Mouse (Mus musculus) layer of hippocampus, adult 11-12 months (tissue): ENCODE measurements around the gene Kctd12.
A peak's percentile ranks its signal among the peaks of the same experiment; 100 is the strongest.

Source experiments
- DNase-seq: peaks from one replicate; pipeline ENCODE4 v3.0.0; 2022; ENCODE audit warnings: low spot score

Gene Kctd12

DNA sequence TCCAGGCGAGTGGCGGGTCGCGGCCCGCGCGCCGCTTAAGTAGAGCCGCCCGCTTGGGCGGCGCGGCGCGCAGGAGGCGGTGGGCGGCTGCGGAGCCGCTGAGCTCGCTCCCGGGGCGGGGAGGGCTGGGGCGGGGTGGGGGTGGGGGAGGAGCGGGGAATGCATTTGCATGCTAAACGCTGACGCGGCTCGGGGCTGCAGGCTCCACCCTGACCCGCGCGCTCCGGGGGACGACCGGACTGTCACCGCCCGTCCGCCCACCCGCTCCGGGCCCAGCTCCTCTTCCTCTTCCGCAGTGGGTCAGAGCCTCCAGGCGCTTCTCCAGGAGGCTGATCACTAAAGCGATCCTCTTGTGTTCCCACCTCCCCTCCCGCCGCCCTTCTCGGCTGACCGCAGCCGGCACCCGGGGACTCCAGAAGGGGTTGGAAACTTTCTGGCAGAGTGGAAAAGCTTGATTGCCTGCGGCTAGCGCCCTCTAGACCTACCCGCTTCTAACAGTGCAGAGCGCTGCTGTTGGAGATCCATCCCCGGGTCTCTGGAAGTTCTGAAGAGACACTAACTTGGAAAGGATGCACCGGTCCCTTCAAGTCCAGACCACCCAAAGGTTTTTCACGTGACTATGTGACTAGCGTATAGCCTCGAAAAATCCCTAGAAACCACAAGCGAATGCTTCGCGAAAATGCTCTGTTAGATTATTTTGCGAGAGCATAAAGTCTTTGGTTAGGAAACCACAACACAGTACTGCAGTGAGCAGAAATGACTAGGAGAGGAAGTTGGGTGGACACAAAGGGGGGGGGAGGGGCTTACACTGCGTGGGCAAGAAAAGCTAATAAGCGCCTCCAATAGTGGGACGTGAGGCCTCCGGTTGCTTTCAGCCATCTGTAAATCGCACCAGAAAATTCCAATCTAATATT lies at the start of gene Kctd12:
TSS of gene Kctd12 (minus strand) at position 11 of the 914 bp plus-strand sequence.
- DNase-seq: peak; percentile 77

DNA sequence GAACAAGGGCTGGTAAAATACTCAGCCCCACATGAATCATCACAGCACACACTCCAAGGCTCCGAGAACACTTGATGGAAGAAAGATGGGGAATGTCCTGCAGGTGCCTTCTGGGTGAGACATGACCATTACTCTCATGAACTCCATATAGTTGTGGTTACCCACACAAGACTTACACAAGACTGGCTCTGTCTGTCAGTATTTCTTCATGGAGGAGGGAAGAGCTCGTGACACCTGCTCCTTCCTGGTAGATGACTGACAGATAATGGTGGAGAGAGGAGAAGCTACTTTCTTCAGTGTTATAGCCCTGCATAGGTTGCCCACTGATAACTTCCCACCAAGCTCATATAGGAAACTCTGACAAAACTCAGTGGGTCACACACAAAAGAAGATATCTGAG lies 46.8 kb upstream of the Kctd12 start:
- DNase-seq: no peak

DNA sequence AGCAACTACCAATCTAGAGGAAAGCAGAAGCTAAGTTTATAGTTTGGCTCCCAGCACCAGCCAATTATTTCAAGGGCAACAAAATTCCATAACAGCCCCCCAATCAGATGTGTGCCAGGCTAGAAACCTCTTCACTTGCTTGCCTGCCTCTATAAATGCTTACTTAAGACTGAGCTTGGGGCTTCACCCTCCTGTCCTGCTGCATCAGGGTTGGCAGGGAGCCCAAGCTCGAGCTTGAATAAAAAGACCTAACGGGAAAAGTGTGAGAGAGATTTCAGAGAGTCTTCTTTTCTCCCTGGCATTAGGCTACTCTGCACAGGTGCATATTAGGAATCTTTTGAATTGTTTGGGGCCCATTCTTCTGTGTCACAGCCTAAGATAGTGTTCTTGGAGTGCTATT lies 37.6 kb upstream of the Kctd12 start:
- DNase-seq: no peak

DNA sequence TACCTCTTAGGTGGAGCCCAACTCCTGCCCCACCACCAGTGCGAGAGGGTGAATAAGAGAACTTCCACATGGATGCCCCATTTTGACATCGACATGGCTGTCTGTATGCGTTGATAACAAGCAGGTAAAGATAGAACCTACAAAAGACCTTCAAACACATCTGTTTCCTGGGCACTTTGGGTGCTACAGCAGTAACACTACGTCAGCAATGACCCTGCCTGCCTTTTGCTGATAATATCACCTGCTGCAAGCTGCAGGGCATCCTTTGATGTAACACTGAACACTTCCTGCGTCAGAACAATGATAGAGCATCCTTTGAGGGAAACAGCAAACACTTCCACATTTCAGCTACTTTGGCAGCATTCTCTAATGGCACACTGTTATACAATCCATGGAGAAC lies 34.6 kb upstream of the Kctd12 start:
- no peak for DNase-seq

- DNase-seq: peak; percentile 78
Measured at GRCm38 (mm10) chr14:103012563-103013150, 30.2 kb upstream of the Kctd12 start.

- peak; percentile 52 for DNase-seq
Measured at GRCm38 (mm10) chr14:103011782-103012181, 29.3 kb upstream of the Kctd12 start.

DNA sequence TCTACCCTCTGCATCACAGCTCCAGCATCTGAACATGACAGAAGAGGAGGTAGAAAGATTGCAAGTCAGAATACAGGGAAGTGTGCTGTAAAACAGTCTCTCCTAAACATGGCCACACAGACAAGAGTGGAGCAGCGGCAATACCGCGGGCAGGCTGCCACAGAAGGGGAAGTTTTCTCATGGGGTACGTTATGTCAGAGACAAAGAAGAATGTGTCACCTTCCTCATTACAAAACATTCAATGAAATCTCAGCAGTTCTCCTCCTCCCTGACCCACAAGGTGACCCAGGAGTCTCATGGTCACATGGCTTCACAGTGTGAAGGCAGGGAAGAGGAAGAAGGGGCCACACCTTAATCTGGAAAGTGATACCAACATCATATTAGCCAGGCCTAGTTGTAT lies 25.3 kb upstream of the Kctd12 start:
- no peak for DNase-seq

DNA sequence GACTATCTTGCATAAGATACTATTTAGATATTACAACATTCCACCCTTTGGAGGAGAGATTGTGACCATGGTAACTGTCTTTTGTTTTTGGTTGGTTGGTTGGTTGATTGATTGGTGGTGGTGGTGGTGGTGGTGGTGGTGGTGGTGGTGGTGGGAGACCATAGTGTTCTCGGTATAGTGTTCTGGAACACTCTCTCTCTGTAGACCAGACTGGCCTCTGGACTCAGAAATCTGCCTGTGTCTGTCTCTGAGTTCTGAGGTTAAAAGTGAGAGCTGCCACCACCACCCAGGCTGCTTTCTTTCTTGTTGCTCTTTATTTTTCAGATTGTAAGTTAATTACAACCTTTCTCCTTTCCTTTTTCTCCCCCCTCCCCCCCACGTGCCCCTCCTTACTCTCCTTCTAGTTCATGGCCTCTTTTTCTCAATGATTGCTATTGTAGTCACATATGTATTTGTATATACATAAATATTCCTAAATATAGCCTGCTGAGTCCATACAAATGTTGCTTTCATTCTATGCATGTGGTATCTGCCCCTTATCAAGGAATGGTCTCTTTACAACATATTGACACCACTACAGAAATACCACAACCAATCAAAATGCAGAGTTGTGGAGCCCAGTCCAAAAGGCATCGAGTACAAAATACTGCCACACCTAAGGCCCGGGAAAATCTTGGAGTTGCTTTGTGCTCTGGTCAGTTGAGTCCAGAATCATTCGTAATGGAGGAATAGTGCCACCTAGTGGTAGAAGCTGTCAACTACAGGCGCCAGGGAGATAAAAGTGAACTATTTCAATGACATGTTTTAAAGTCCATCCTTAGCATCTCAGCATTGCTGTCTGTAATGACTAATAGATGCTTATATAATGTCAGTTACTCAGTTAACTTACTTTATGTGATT lies 12.5 kb upstream of the Kctd12 start:
- DNase-seq: peak; percentile 83

DNA sequence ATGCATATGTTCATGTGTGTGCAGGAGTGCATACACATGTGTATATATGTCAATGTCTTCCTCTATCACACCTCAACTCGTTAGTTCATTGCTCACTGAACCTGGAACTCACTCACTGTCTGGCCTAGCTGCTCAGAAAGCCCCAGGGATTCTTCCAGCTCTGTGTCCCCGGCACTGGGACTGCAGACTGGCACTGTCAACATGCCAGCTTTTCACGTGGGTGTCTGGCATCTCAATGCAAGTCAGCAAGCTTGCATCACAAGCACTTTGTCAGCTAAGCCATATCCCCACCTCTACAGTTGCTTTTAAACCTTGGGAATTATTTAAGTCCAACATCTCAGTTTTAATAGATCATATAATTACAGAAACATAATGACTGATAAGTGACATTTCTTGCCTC lies 8.3 kb upstream of the Kctd12 start:
- DNase-seq: peak; percentile 38

DNA sequence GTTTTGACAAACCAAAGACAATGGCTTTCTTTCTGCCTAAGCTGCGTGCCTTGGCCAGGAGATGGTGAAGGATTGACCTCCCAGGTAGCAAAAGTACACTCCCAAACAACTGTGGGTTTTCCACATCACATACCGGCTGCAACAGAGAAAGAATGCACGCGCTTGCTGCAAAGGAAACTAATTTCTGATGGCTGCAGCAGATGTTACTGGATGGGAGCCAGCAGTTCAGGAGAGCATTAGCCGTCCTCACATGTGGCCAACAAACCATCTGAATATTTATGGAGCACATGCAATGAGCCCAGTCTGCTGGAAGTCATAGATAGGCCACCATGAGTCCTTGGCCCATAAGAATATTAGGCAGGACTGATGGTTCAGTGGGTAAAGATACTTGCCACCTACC lies 7.4 kb upstream of the Kctd12 start:
- no peak for DNase-seq

DNA sequence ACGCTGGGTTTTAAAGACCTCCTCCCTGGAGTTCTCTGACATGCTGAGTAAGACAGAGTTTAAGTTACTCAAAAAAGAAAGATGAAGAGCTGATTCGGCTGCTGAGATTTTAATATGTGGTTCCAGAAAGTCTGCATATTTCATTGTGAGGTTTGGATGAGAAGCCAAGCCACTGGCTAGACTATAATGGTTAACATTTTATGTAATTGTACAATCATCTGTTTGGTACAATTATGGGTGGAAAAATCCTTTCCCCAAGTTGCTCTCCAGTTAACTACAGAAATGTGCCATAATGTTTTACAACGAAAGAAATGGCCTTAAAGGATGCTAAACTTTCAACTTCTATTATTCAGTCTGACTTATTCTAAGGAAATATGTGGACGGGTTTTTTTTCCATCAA lies 6.8 kb upstream of the Kctd12 start:
- no peak for DNase-seq

DNA sequence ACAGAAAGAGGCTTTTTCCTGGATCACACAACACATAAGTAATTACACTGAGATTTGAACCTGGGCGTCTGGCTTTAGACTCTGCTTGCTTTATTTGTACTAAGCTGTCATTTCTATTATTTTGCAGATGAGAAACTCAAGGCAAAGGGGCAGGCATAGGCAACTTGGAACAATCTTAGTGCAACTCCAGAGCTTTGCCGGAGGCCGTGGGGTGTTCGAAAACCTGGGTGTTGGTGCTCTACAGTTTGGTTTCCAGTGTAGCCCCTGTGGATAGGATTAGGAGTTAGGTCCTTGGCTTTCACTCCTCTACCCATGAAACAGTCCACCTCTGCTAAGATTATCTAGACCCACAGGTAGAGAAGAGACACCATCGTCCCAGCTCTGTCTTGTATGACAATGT lies 5.2 kb upstream of the Kctd12 start:
- no peak for DNase-seq

GRCm38 (mm10) chr14:102983686-102984085 lies 1.2 kb upstream of the Kctd12 start:
- no peak for DNase-seq

GRCm38 (mm10) chr14:102982016-102982626 lies 316 bp downstream of the Kctd12 start:
- peak; percentile 45 for DNase-seq

- DNase-seq: peak; percentile 52
Measured at GRCm38 (mm10) chr14:102981441-102982015, 909 bp downstream of the Kctd12 start.

GRCm38 (mm10) chr14:102980986-102981385 lies 1.5 kb downstream of the Kctd12 start:
- DNase-seq: peak; percentile 19

DNA sequence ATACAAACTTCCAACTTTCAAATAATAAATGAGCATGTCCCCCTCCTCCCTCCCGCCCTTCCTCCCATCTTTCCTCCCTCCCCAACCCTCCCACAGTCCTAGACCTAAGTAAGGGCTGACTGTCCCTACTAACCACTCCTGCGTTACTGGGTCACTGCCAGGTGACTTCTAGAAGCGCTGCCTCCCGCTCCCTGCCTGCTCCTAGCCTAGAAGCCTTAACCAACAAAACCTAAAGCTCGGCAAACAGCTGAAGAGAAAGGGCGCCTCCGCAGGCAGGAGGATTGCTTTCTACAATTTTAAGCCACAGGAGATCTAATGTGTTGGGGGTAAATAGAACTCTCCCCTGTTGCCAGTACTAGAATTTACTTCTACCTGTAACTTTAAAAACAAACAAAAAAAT lies 2.0 kb downstream of the Kctd12 start:
- DNase-seq: peak; percentile 54

DNA sequence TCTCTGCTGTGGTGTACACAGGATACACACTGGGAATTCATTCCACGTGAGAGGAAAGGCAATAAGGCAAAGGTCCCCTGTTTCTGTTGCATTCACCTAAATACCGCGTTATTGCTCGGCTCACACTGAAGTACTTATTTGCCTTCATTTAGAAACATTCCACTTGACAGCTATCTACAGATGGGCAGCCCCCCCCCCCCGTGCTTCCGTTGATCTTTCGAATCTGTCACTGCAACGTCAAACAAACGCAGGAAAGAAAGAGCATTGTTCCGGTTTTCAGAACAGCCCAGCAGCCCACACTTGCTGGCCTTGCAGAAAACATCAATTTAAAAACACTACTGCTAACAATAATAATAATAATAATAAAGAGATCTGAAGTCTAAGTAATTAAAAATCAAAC lies 2.6 kb downstream of the Kctd12 start:
- DNase-seq: no peak

GRCm38 (mm10) chr14:102975865-102976264 lies 6.6 kb downstream of the Kctd12 start:
- DNase-seq: peak; percentile 27

DNA sequence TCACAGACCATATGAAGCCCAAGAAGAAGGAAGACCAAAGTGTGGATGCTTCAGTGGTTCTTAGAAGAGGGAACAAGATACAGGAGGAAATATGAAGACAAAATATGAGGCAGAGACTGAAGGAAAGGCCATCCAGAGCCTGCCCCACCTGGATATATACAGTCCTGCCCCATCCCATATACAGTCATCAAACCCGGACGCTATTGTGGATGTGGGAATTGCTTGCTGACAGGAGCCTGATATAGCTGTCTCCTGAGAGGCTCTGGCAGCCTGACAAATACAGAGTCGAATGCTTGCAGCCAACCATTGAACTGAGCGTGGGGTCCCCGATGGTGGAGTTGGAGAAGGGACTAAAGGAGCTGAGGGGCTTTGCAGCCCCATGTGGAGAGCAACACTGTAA lies 13.6 kb downstream of the Kctd12 start:
- no peak for DNase-seq

DNA sequence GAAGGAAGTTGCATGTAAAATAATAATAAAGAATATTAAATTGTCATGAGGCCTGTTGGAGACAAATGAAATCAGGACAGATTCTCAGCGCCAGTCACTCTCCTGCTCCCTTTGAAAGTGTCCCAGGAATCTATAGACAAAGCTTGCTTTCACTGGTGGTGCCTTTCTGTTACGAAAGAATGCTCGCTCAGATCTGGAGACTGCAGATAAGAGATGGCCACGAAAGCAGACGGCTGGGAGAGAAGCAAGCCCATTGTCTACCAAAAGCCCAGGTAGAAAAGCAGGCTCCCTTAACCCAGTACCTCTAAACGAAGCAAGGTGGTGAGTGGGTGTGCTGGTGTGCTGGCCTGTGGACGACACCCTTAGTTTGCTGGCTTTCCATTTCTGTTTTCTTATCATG lies 16.2 kb downstream of the Kctd12 start:
- DNase-seq: no peak

DNA sequence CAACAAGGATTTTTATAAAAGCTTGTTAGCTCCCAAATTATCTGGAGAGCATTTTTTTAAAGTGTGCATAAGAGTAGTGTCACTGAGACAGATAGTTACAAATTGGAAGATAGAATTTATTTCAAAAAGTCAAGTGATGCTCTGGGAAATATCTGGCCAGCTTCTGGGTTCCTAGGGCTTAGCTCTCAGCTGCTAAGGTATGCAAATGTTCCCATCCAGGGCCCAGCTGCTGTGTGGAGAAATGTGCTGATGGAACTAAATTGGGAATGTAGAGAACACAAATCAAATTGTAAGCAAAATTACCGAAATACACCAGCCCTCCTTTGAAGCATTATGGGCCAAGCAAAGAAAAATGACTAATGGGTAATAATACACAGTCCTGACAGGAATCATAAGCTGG lies 16.6 kb downstream of the Kctd12 start:
- no peak for DNase-seq
